Mouse (Mus musculus): ENCODE data around the gene Nr1h2.

Gene Nr1h2

GRCm38 (mm10) chr7:44529518-44529917, 24.2 kb downstream of the Nr1h2 start:
- peak; percentile 92 for DNase-seq (ENCODE audit: low read depth, low spot score)

- peak; percentile 94 for DNase-seq (ENCODE audit: low read depth, low spot score)
These were observed 26.0 kb downstream of the Nr1h2 start for GRCm38 (mm10) chr7:44527483-44528398.

- peak; percentile 76 for DNase-seq (ENCODE audit: low read depth, low spot score)
These were observed 27.2 kb downstream of the Nr1h2 start for GRCm38 (mm10) chr7:44526414-44527154.

- peak; percentile 24 for DNase-seq (ENCODE audit: low read depth, low spot score)
These were observed 28.5 kb downstream of the Nr1h2 start for GRCm38 (mm10) chr7:44525126-44525832.

GRCm38 (mm10) chr7:44524502-44524901, 29.2 kb downstream of the Nr1h2 start, which contains the start of gene Mybpc2:
Mybpc2 (minus strand) TSS chr7:44524656.
- DNase-seq (ENCODE audit: low read depth, low spot score), result no peak

- DNase-seq (ENCODE audit: low read depth, low spot score), result no peak
These were observed 30.7 kb downstream of the Nr1h2 start for GRCm38 (mm10) chr7:44523056-44523455.

- peak; percentile 72 for DNase-seq (ENCODE audit: low read depth, low spot score)
These were observed 32.0 kb downstream of the Nr1h2 start for GRCm38 (mm10) chr7:44521710-44522109.

- peak; percentile 53 for DNase-seq (ENCODE audit: low read depth, low spot score)
These were observed 32.8 kb downstream of the Nr1h2 start for GRCm38 (mm10) chr7:44520990-44521389.

GRCm38 (mm10) chr7:44519240-44519913, 34.4 kb downstream of the Nr1h2 start:
- DNase-seq (ENCODE audit: low read depth, low spot score), result peak; percentile 48

GRCm38 (mm10) chr7:44507491-44507890, 46.3 kb downstream of the Nr1h2 start:
- no peak for DNase-seq (ENCODE audit: low read depth, low spot score)

GRCm38 (mm10) chr7:44501563-44502115, 52.1 kb downstream of the Nr1h2 start:
- DNase-seq (ENCODE audit: low read depth, low spot score), result peak; percentile 75

GRCm38 (mm10) chr7:44500046-44500445, 53.7 kb downstream of the Nr1h2 start:
- no peak for DNase-seq (ENCODE audit: low read depth, low spot score)
